Mouse (Mus musculus) heart, postnatal 0 days (tissue): Measurements from ENCODE around the gene Rptor.

ENCODE experiments used
- CTCF ChIP-seq: IDR thresholded peaks from 2 replicates; pipeline ENCODE4 v1.5.1; 2016; ENCODE audit warnings: antibody characterized with exemption, control low read depth, low read depth
- EP300 ChIP-seq: IDR thresholded peaks from 2 replicates; pipeline ENCODE4 v1.6.1; 2016; ENCODE audit warnings: antibody characterized with exemption, low read depth

DNA sequence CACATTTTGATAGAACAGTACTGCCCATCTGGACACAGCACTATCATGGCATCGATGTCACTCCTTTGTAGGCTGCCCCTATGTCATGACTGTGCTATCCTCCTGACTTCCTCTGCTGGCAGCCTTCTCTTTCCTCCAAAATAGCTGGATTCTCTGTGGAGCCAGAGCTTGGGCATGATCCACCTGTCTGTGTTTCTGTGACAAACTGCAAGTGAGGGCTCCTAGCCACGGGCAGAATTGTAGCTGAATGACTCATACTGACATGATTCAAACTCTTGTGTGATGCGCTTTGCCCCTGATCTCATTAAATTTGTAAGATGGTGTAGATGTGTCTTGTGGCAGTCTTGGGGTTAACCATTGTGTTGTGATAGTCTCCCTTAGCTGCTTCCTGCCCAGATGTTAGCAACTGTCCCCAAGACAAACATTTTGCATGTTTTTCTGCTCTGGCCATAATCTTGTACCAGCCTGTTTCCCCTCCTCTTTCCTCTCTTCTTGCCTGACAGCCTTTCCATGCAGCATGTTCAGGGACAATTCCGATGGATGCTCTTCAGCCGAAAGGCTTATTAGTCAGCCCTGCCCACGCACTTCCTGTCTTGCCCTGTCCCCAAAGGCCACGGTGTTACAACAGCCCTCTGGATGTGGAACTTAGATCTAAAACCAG is 74.2 kb downstream of the Rptor start:
- no peak for TF ChIP-seq CTCF
- no peak for TF ChIP-seq EP300
